Mouse (Mus musculus) heart, embryonic 15.5 days (tissue): ENCODE results near the gene Nktr. TPM values are rescaled to one million over a fixed set of nuclear protein-coding genes. Genes with fewer than 3 reads are reported as not detected.

Experiments used
- ATAC-seq: fragments of 200-750 bp; cut with Nextera tagmentation; replicated peaks from 2 replicates; pipeline ENCODE4 v1.8.0; 2017; ENCODE audit warnings: low read depth, moderate TSS enrichment; ENCODE audit not compliant: insufficient number of reproducible peaks, insufficient read depth, low FRiP score
- H3K27ac ChIP-seq: fragments of 300-500 bp; sonication (generic); 2 replicates; pipeline ENCODE4 v1.5.1; 2015; ENCODE audit warnings: mild to moderate bottlenecking, inconsistent platforms
- H3K27me3 ChIP-seq: fragments of 300-500 bp; sonication (generic); 2 replicates; pipeline ENCODE4 v1.6.1; 2015; ENCODE audit warnings: inconsistent platforms
- H3K36me3 ChIP-seq: fragments of 300-500 bp; sonication (generic); 2 replicates; pipeline ENCODE4 v1.6.1; 2015; ENCODE audit warnings: mild to moderate bottlenecking, inconsistent platforms
- H3K4me1 ChIP-seq: fragments of 300-500 bp; sonication (generic); replicated peaks from 2 replicates; pipeline ENCODE4 v1.6.1; 2015; ENCODE audit warnings: inconsistent platforms
- H3K4me2 ChIP-seq: fragments of 300-500 bp; sonication (generic); 2 replicates; pipeline ENCODE4 v1.6.1; 2015; ENCODE audit warnings: inconsistent platforms, mild to moderate bottlenecking, moderate library complexity
- H3K4me3 ChIP-seq: fragments of 300-500 bp; sonication (generic); 2 replicates; pipeline ENCODE4 v1.5.1; 2015; ENCODE audit warnings: mild to moderate bottlenecking, inconsistent platforms
- H3K9ac ChIP-seq: fragments of 300-500 bp; sonication (generic); 2 replicates; pipeline ENCODE4 v1.6.1; 2015; ENCODE audit warnings: mild to moderate bottlenecking, inconsistent platforms
- H3K9me3 ChIP-seq: fragments of 300-500 bp; sonication (generic); replicated peaks from 2 replicates; pipeline ENCODE4 v1.6.1; 2016; ENCODE audit warnings: inconsistent platforms
- WGBS: fragments of 180-500 bp; shearing (Covaris S2); methylation state at CpG from one replicate; pipeline ENCODE4 v1.1.7; 2015; ENCODE audit warnings: mixed read lengths; 5-methylcytosine and 5-hydroxymethylcytosine counted together
- polyA plus RNA-seq: library from polyadenylated mRNA; unstranded; fragments of >200 nt; fragmentation: Nextera tagmentation; extraction: Ambion mirVana; gene quantifications from 2 replicates; pipeline ENCODE4 v1.2.1, GENCODE M21; 2015

Gene Nktr
- polyA plus RNA-seq, 1 experiment from 2014 or later, result 46.0 TPM

- Histone ChIP-seq H3K9ac (no peak overlapping the region), H3K27me3 (no peaks in the 10 kb centered on the region; the same call in 1 of the 2 replicates), H3K4me3 (no peak overlapping the region), H3K36me3 (peaks cover 12% of the 10 kb centered on the region; the same call in 1 of the 2 replicates), H3K4me2 (no peak overlapping the region), H3K27ac (no peak overlapping the region), H3K9me3 (no peaks in the 10 kb centered on the region), H3K4me1 (no peaks in the 10 kb centered on the region)
- WGBS, result 73% methylated on average over 18 of the region's 18 CpGs
- no peak for ATAC-seq
These were observed 36.8 kb upstream of the Nktr start for GRCm38 (mm10) chr9:121682037-121682680.

GRCm38 (mm10) chr9:121684702-121685101 is 34.3 kb upstream of the Nktr start:
- no peak overlapping the region for H3K9ac ChIP-seq
- ATAC-seq, result no peak
- H3K27ac ChIP-seq, result no peak overlapping the region
- H3K27me3 ChIP-seq, result no peaks in the 10 kb centered on the region
- peaks cover 19% of the 10 kb centered on the region; the same call in 1 of the 2 replicates for H3K36me3 ChIP-seq
- WGBS, result 75% methylated on average over 7 of the region's 7 CpGs
- no peaks in the 10 kb centered on the region for H3K9me3 ChIP-seq
- no peak overlapping the region for H3K4me2 ChIP-seq
- H3K4me1 ChIP-seq, result no peaks in the 10 kb centered on the region
- H3K4me3 ChIP-seq, result no peak overlapping the region

DNA sequence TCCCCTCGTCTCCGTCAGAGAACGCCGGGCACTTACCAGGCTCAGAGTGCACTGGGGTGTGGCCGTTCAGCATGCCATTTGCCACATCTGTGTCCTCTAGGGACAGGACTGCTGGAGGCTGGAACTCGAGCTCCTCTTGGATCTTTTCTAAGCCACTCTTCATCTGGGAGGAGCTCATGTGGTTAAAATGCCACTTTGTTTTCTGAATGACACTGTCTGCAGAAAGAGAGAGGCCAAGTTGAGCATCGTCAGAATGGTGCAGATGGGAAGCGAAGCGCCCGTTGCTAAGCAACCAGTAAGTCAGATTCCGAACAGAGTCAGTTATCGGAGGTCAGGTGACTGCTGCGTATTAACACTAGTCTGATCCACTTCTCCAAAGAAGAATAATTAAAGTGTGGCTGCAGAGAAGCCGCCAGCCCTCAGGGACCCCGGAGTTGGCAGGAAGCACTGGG is 28.7 kb upstream of the Nktr start:
- no peaks in the 10 kb centered on the region for H3K27me3 ChIP-seq
- WGBS, result 77% methylated on average over 15 of the region's 15 CpGs
- ATAC-seq, result no peak
- peaks cover 12% of the 10 kb centered on the region; the same call in 1 of the 2 replicates for H3K36me3 ChIP-seq
- H3K4me1 ChIP-seq, result no peaks in the 10 kb centered on the region
- H3K9ac ChIP-seq, result no peak overlapping the region
- H3K9me3 ChIP-seq, result no peaks in the 10 kb centered on the region
- H3K4me2 ChIP-seq, result no peak overlapping the region
- H3K4me3 ChIP-seq, result no peak overlapping the region
- H3K27ac ChIP-seq, result no peak overlapping the region

DNA sequence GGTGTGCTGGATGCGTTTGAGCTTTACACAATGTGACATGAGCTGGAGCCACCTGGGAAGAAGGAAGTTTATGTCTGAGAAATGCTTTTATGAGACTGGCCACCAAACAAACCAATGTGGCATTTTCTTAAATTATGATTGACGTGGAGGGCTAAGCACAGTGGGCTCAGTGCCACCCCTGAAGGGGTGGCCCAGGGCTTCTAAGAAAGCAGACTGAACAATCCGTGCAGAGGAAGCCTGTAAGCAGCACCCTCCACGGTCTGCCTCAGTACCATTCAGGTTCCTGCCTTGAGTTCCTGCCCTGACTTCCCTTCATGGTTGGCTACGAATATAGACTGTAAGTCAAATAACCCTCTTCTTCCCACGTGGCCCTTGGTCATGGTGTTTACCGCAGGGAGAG is 28.2 kb upstream of the Nktr start:
- no peaks in the 10 kb centered on the region for H3K9me3 ChIP-seq
- no peak overlapping the region for H3K4me3 ChIP-seq
- no peak overlapping the region for H3K9ac ChIP-seq
- H3K4me2 ChIP-seq, result no peak overlapping the region
- H3K27ac ChIP-seq, result no peak overlapping the region
- no peaks in the 10 kb centered on the region for H3K4me1 ChIP-seq
- H3K27me3 ChIP-seq, result no peaks in the 10 kb centered on the region
- ATAC-seq, result no peak
- WGBS, result 86% methylated on average over 7 of the region's 7 CpGs
- peaks cover 11% of the 10 kb centered on the region; the same call in 1 of the 2 replicates for H3K36me3 ChIP-seq

DNA sequence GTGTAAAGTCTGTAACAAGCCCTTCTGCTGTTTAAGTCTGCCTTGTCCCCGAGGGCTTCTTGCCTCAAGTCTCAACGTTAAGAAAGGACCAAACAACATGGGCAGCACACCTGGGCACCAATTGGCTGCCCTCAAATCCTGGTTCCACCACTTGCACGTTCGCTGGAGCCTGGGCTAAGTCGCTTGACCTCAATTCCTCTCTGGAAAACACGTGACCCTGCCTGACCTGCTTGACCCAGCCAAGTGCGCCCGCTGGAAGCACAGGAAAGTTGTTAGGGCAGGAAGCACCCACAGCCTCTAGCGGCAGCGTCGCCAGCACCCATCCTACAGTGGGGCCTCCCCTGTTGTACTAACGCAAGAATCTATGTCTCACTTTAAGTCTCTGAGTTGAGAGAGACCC is 24.2 kb upstream of the Nktr start:
- Histone ChIP-seq H3K4me1 (no peaks in the 10 kb centered on the region), H3K9ac (no peak overlapping the region), H3K36me3 (peaks cover 4% of the 10 kb centered on the region; the same call in 1 of the 2 replicates), H3K4me2 (no peak overlapping the region), H3K4me3 (no peak overlapping the region), H3K9me3 (no peaks in the 10 kb centered on the region), H3K27ac (no peak overlapping the region), H3K27me3 (no peaks in the 10 kb centered on the region)
- WGBS, result 73% methylated on average over 12 of the region's 12 CpGs
- no peak for ATAC-seq

- no peak overlapping the region for H3K27ac ChIP-seq
- WGBS, result 90% methylated on average over 9 of the region's 9 CpGs
- no peak for ATAC-seq
These were observed 22.3 kb upstream of the Nktr start for GRCm38 (mm10) chr9:121696626-121697025.

GRCm38 (mm10) chr9:121697150-121698049 is 21.6 kb upstream of the Nktr start:
- 96% methylated on average over 1 of the region's 1 CpGs for WGBS
- Histone ChIP-seq H3K4me2 (no peak overlapping the region), H3K27me3 (no peaks in the 10 kb centered on the region), H3K4me1 (no peaks in the 10 kb centered on the region), H3K4me3 (no peak overlapping the region), H3K9me3 (no peaks in the 10 kb centered on the region), H3K27ac (no peak overlapping the region), H3K9ac (no peak overlapping the region), H3K36me3 (no peaks in the 10 kb centered on the region)
- no peak; the same call in 1 of the 2 replicates for ATAC-seq

More at GRCm38 (mm10) chr9:121696626-121697025, 22.3 kb upstream of the Nktr start:
- no peaks in the 10 kb centered on the region for H3K9me3 ChIP-seq
- no peak overlapping the region for H3K9ac ChIP-seq
- no peak overlapping the region for H3K4me3 ChIP-seq
- no peaks in the 10 kb centered on the region for H3K4me1 ChIP-seq
- H3K4me2 ChIP-seq, result no peak overlapping the region
- no peaks in the 10 kb centered on the region for H3K27me3 ChIP-seq
- no peaks in the 10 kb centered on the region for H3K36me3 ChIP-seq

GRCm38 (mm10) chr9:121704261-121704645 is 14.7 kb upstream of the Nktr start:
- Histone ChIP-seq H3K9ac (peak overlapping the region; percentile 70), H3K36me3 (no peaks in the 10 kb centered on the region), H3K4me1 (peaks cover 17% of the 10 kb centered on the region), H3K27ac (no peak overlapping the region), H3K9me3 (no peaks in the 10 kb centered on the region), H3K27me3 (no peaks in the 10 kb centered on the region), H3K4me2 (peak overlapping the region; percentile 90), H3K4me3 (peak overlapping the region; percentile 70)
- ATAC-seq, result no peak
- WGBS, result 35% methylated on average over 11 of the region's 11 CpGs

GRCm38 (mm10) chr9:121704646-121705625 is 14.0 kb upstream of the Nktr start, which contains the start of gene Sec22c:
Sec22c (minus strand) TSS chr9:121705490.
- Histone ChIP-seq H3K4me3 (peak within 1 kb of the TSS; percentile 70), H3K36me3 (no peaks in the 10 kb centered on the region), H3K9me3 (no peaks in the 10 kb centered on the region), H3K4me2 (peak within 1 kb of the TSS; percentile 90), H3K9ac (peak within 1 kb of the TSS; percentile 70), H3K27ac (peak within 1 kb of the TSS; percentile 60), H3K27me3 (no peaks in the 10 kb centered on the region), H3K4me1 (peaks cover 23% of the 10 kb centered on the region)
- ATAC-seq, result peak; percentile 97
- WGBS, result 1% methylated on average over 64 of the region's 69 CpGs

- Histone ChIP-seq H3K9ac (no peak overlapping the region), H3K4me2 (no peak overlapping the region), H3K9me3 (no peaks in the 10 kb centered on the region), H3K27ac (no peak overlapping the region), H3K27me3 (no peaks in the 10 kb centered on the region), H3K4me1 (peaks cover 25% of the 10 kb centered on the region), H3K36me3 (no peaks in the 10 kb centered on the region), H3K4me3 (no peak overlapping the region)
- 72% methylated on average over 6 of the region's 6 CpGs for WGBS
- ATAC-seq, result no peak
These were observed 12.8 kb upstream of the Nktr start for GRCm38 (mm10) chr9:121706029-121706675.
